Mouse (Mus musculus): ENCODE results near the gene Ccdc141. TPM values are rescaled to one million over a fixed set of nuclear protein-coding genes. Genes with fewer than 3 reads are reported as not detected.

Gene Ccdc141
- 0.41 and 0.88 TPM in 2 replicates for polyA plus RNA-seq (2012; rRNA removed)

GRCm38 (mm10) chr2:77170633-77171105, at the start of gene Ccdc141:
Gene Ccdc141, minus strand, starts transcription at chr2:77170636.
- WGBS, result 3% methylated on average over 5 of the region's 6 CpGs

GRCm38 (mm10) chr2:77212885-77213284, 42.4 kb upstream of the Ccdc141 start:
- TF ChIP-seq POLR2A (IDR thresholded peaks at IDR 0.05; ENCODE audit: low read depth, low read length), result no peak
- no peak for TF ChIP-seq CTCF (IDR thresholded peaks at IDR 0.05; ENCODE audit: extremely low read depth, insufficient read length, insufficient replicate concordance, low read depth, low read length)
- 87% methylated on average over 5 of the region's 5 CpGs for WGBS
- H3K4me1 ChIP-seq (ENCODE audit: control insufficient read depth, insufficient read depth, insufficient read length, low read length), result no peaks in the 10 kb centered on the region
- no peak overlapping the region for H3K27ac ChIP-seq (ENCODE audit: insufficient read depth, low read depth, low read length)
- H3K36me3 ChIP-seq (ENCODE audit: control insufficient read depth, insufficient read depth, low read length), result peaks cover 43% of the 10 kb centered on the region
- H3K27me3 ChIP-seq (ENCODE audit: control insufficient read depth, insufficient read depth, low read length), result no peaks in the 10 kb centered on the region
- H3K4me3 ChIP-seq (ENCODE audit: low read depth, low read length), result no peak overlapping the region

More at GRCm38 (mm10) chr2:77170633-77171105, at the start of gene Ccdc141:
- no peaks in the 10 kb centered on the region for H3K27me3 ChIP-seq (ENCODE audit: control insufficient read depth, insufficient read depth, low read length)
- H3K4me3 ChIP-seq (ENCODE audit: low read depth, low read length), result peak within 1 kb of the TSS; percentile 59
- no peaks in the 10 kb centered on the region for H3K4me1 ChIP-seq (ENCODE audit: control insufficient read depth, insufficient read depth, insufficient read length, low read length)
- H3K36me3 ChIP-seq (ENCODE audit: control insufficient read depth, insufficient read depth, low read length), result no peaks in the 10 kb centered on the region
- TF ChIP-seq POLR2A (IDR thresholded peaks at IDR 0.05; ENCODE audit: low read depth, low read length) (no peak), CTCF (IDR thresholded peaks at IDR 0.05; ENCODE audit: extremely low read depth, insufficient read length, insufficient replicate concordance, low read depth, low read length) (no peak)
- H3K27ac ChIP-seq (ENCODE audit: insufficient read depth, low read depth, low read length), result peak within 1 kb of the TSS; percentile 56; the same call in 1 of the 2 replicates

GRCm38 (mm10) chr2:77206951-77207350, 36.5 kb upstream of the Ccdc141 start:
- H3K4me3 ChIP-seq (ENCODE audit: low read depth, low read length), result no peak overlapping the region
- 92% methylated on average over 3 of the region's 3 CpGs for WGBS
- TF ChIP-seq CTCF (IDR thresholded peaks at IDR 0.05; ENCODE audit: extremely low read depth, insufficient read length, insufficient replicate concordance, low read depth, low read length), result no peak
- no peak for TF ChIP-seq POLR2A (IDR thresholded peaks at IDR 0.05; ENCODE audit: low read depth, low read length)

GRCm38 (mm10) chr2:77203916-77204315, 33.5 kb upstream of the Ccdc141 start:
- TF ChIP-seq CTCF (IDR thresholded peaks at IDR 0.05; ENCODE audit: extremely low read depth, insufficient read length, insufficient replicate concordance, low read depth, low read length), result no peak
- no peak for TF ChIP-seq POLR2A (IDR thresholded peaks at IDR 0.05; ENCODE audit: low read depth, low read length)
- H3K4me3 ChIP-seq (ENCODE audit: low read depth, low read length), result no peak overlapping the region
- no peak overlapping the region for H3K27ac ChIP-seq (ENCODE audit: insufficient read depth, low read depth, low read length)
- WGBS, result 38% methylated on average over 2 of the region's 2 CpGs
- no peaks in the 10 kb centered on the region for H3K27me3 ChIP-seq (ENCODE audit: control insufficient read depth, insufficient read depth, low read length)
- peaks cover 15% of the 10 kb centered on the region for H3K36me3 ChIP-seq (ENCODE audit: control insufficient read depth, insufficient read depth, low read length)
- peaks cover 3% of the 10 kb centered on the region; the same call in 1 of the 2 replicates for H3K4me1 ChIP-seq (ENCODE audit: control insufficient read depth, insufficient read depth, insufficient read length, low read length)

More at GRCm38 (mm10) chr2:77206951-77207350, 36.5 kb upstream of the Ccdc141 start:
- H3K27ac ChIP-seq (ENCODE audit: insufficient read depth, low read depth, low read length), result no peak overlapping the region
- H3K27me3 ChIP-seq (ENCODE audit: control insufficient read depth, insufficient read depth, low read length), result no peaks in the 10 kb centered on the region
- H3K36me3 ChIP-seq (ENCODE audit: control insufficient read depth, insufficient read depth, low read length), result peaks cover 27% of the 10 kb centered on the region
- no peaks in the 10 kb centered on the region for H3K4me1 ChIP-seq (ENCODE audit: control insufficient read depth, insufficient read depth, insufficient read length, low read length)

GRCm38 (mm10) chr2:77201900-77202299, 31.5 kb upstream of the Ccdc141 start:
- WGBS, result 100% methylated on average over 1 of the region's 1 CpGs
- Histone ChIP-seq H3K4me1 (ENCODE audit: control insufficient read depth, insufficient read depth, insufficient read length, low read length) (peaks cover 3% of the 10 kb centered on the region; the same call in 1 of the 2 replicates), H3K27me3 (ENCODE audit: control insufficient read depth, insufficient read depth, low read length) (no peaks in the 10 kb centered on the region), H3K27ac (ENCODE audit: insufficient read depth, low read depth, low read length) (no peak overlapping the region), H3K4me3 (ENCODE audit: low read depth, low read length) (no peak overlapping the region), H3K36me3 (ENCODE audit: control insufficient read depth, insufficient read depth, low read length) (peaks cover 10% of the 10 kb centered on the region)
- TF ChIP-seq CTCF (IDR thresholded peaks at IDR 0.05; ENCODE audit: extremely low read depth, insufficient read length, insufficient replicate concordance, low read depth, low read length), result no peak
- TF ChIP-seq POLR2A (IDR thresholded peaks at IDR 0.05; ENCODE audit: low read depth, low read length), result no peak

GRCm38 (mm10) chr2:77200958-77201614, 30.6 kb upstream of the Ccdc141 start:
- TF ChIP-seq CTCF (IDR thresholded peaks at IDR 0.05; ENCODE audit: extremely low read depth, insufficient read length, insufficient replicate concordance, low read depth, low read length) (no peak), POLR2A (IDR thresholded peaks at IDR 0.05; ENCODE audit: low read depth, low read length) (no peak)
- no peak overlapping the region for H3K4me3 ChIP-seq (ENCODE audit: low read depth, low read length)
- H3K27ac ChIP-seq (ENCODE audit: insufficient read depth, low read depth, low read length), result no peak overlapping the region
- H3K27me3 ChIP-seq (ENCODE audit: control insufficient read depth, insufficient read depth, low read length), result no peaks in the 10 kb centered on the region
- peaks cover 3% of the 10 kb centered on the region; the same call in 1 of the 2 replicates for H3K4me1 ChIP-seq (ENCODE audit: control insufficient read depth, insufficient read depth, insufficient read length, low read length)
- H3K36me3 ChIP-seq (ENCODE audit: control insufficient read depth, insufficient read depth, low read length), result peaks cover 10% of the 10 kb centered on the region
- WGBS, result 77% methylated on average over 5 of the region's 5 CpGs

- Histone ChIP-seq H3K27me3 (ENCODE audit: control insufficient read depth, insufficient read depth, low read length) (no peaks in the 10 kb centered on the region), H3K4me3 (ENCODE audit: low read depth, low read length) (no peak overlapping the region), H3K4me1 (ENCODE audit: control insufficient read depth, insufficient read depth, insufficient read length, low read length) (peaks cover 3% of the 10 kb centered on the region; the same call in 1 of the 2 replicates), H3K27ac (ENCODE audit: insufficient read depth, low read depth, low read length) (no peak overlapping the region), H3K36me3 (ENCODE audit: control insufficient read depth, insufficient read depth, low read length) (peaks cover 4% of the 10 kb centered on the region)
- no peak for TF ChIP-seq POLR2A (IDR thresholded peaks at IDR 0.05; ENCODE audit: low read depth, low read length)
- TF ChIP-seq CTCF (IDR thresholded peaks at IDR 0.05; ENCODE audit: extremely low read depth, insufficient read length, insufficient replicate concordance, low read depth, low read length), result no peak
- WGBS, result 97% methylated on average over 4 of the region's 4 CpGs
Measured at GRCm38 (mm10) chr2:77200379-77200778, 29.9 kb upstream of the Ccdc141 start.
